Mouse (Mus musculus) spleen, adult 2 months (tissue): ENCODE results near the gene Ntsr1. TPM values are rescaled to one million over a fixed set of nuclear protein-coding genes. Genes with fewer than 3 reads are reported as not detected.
A peak's percentile ranks its signal among the peaks of the same experiment; 100 is the strongest.

Source experiments
- DNase-seq, 2 experiments: peaks; one replicate each; pipeline versions ENCODE4 v3.0.0 to v3.0.0-alpha.2; 2012 to 2021; ENCODE audit warnings: low spot score in 2 of 2, low read depth in 1 of 2
- H3K27ac ChIP-seq: fragments of 200-500 bp; 2 replicates; pipeline ENCODE4 v1.5.1; 2012; ENCODE audit warnings: low read length, inconsistent platforms; ENCODE audit not compliant: insufficient read depth
- H3K27me3 ChIP-seq: fragments of 200-500 bp; 2 replicates; pipeline ENCODE4 v1.6.1; 2012; ENCODE audit warnings: mild to moderate bottlenecking, moderate library complexity, low read length, inconsistent platforms; ENCODE audit not compliant: control insufficient read depth, insufficient read depth
- H3K36me3 ChIP-seq: fragments of 200-500 bp; 2 replicates; pipeline ENCODE4 v1.6.1; 2012; ENCODE audit warnings: mild to moderate bottlenecking, low read length, inconsistent platforms; ENCODE audit not compliant: control insufficient read depth, insufficient read depth
- H3K4me1 ChIP-seq: fragments of 200-500 bp; 2 replicates; pipeline ENCODE4 v1.6.1; 2011; ENCODE audit warnings: inconsistent platforms; ENCODE audit not compliant: control insufficient read depth, insufficient read depth, insufficient read length
- H3K4me3 ChIP-seq: fragments of 200-500 bp; 2 replicates; pipeline ENCODE4 v1.5.1; 2011; ENCODE audit warnings: mild to moderate bottlenecking, inconsistent platforms; ENCODE audit not compliant: insufficient read depth, insufficient read length; ENCODE audit errors: extremely low read depth
- CTCF ChIP-seq: fragments of 200-500 bp; IDR thresholded peaks from 2 replicates; pipeline ENCODE4 v1.5.1; 2011; ENCODE audit warnings: mild to moderate bottlenecking, inconsistent platforms; ENCODE audit not compliant: insufficient read depth, insufficient read length, insufficient replicate concordance; ENCODE audit errors: extremely low read depth
- POLR2A ChIP-seq: fragments of 200-500 bp; IDR thresholded peaks from 2 replicates; pipeline ENCODE4 v1.6.1; 2011; ENCODE audit warnings: low read depth, low read length, inconsistent platforms
- WGBS: fragments of 180-500 bp; shearing (Covaris S2); methylation state at CpG from one replicate; pipeline ENCODE4 v1.1.7; 2018; 5-methylcytosine and 5-hydroxymethylcytosine counted together
- polyA plus RNA-seq: library from polyadenylated mRNA; depleted of rRNA; stranded (reverse); fragments of >200 nt; gene quantifications from 2 replicates; pipeline ENCODE4 v1.2.3, GENCODE M21; 2012

The Ntsr1 gene
- polyA plus RNA-seq, 1 experiment = not detected

- DNase-seq = no peak
- Histone ChIP-seq H3K4me3 (no peak overlapping the region), H3K36me3 (no peaks in the 10 kb centered on the region; the same call in 1 of the 2 replicates), H3K27ac (no peak overlapping the region), H3K27me3 (no peaks in the 10 kb centered on the region), H3K4me1 (no peaks in the 10 kb centered on the region)
- TF ChIP-seq POLR2A (no peak), CTCF (no peak)
- whole genome bisulfite sequencing = 89% methylated on average over 8 of the region's 8 CpGs
Observed at GRCm38 (mm10) chr2:180462593-180462992, 37.2 kb upstream of the Ntsr1 start.

GRCm38 (mm10) chr2:180466505-180466904 is 33.3 kb upstream of the Ntsr1 start:
- no peak for DNase-seq
- no peak for TF ChIP-seq CTCF
- TF ChIP-seq POLR2A = no peak
- 90% methylated on average over 7 of the region's 7 CpGs for WGBS
- no peaks in the 10 kb centered on the region; the same call in 1 of the 2 replicates for H3K36me3 ChIP-seq
- no peaks in the 10 kb centered on the region for H3K27me3 ChIP-seq
- no peak overlapping the region for H3K27ac ChIP-seq
- H3K4me1 ChIP-seq = no peaks in the 10 kb centered on the region
- no peak overlapping the region for H3K4me3 ChIP-seq

- no peak for DNase-seq
Observed at GRCm38 (mm10) chr2:180468871-180469270, 30.9 kb upstream of the Ntsr1 start.

GRCm38 (mm10) chr2:180469768-180470167 is 30.0 kb upstream of the Ntsr1 start:
- no peak for DNase-seq
- H3K27ac ChIP-seq = no peak overlapping the region
- H3K36me3 ChIP-seq = no peaks in the 10 kb centered on the region; the same call in 1 of the 2 replicates
- H3K4me3 ChIP-seq = no peak overlapping the region
- 91% methylated on average over 9 of the region's 9 CpGs for WGBS
- no peaks in the 10 kb centered on the region for H3K4me1 ChIP-seq
- H3K27me3 ChIP-seq = no peaks in the 10 kb centered on the region
- TF ChIP-seq CTCF (no peak), POLR2A (no peak)

More at GRCm38 (mm10) chr2:180468871-180469270, 30.9 kb upstream of the Ntsr1 start:
- Histone ChIP-seq H3K36me3 (no peaks in the 10 kb centered on the region; the same call in 1 of the 2 replicates), H3K27me3 (no peaks in the 10 kb centered on the region), H3K4me3 (no peak overlapping the region), H3K4me1 (no peaks in the 10 kb centered on the region), H3K27ac (no peak overlapping the region)
- TF ChIP-seq CTCF = no peak
- no peak for TF ChIP-seq POLR2A
- 96% methylated on average over 8 of the region's 8 CpGs for WGBS

GRCm38 (mm10) chr2:180472306-180473079 is 27.3 kb upstream of the Ntsr1 start:
- 65% methylated on average over 21 of the region's 21 CpGs for WGBS
- H3K36me3 ChIP-seq = no peaks in the 10 kb centered on the region
- no peak for DNase-seq

GRCm38 (mm10) chr2:180473080-180473440 is 26.7 kb upstream of the Ntsr1 start:
- H3K4me1 ChIP-seq = no peaks in the 10 kb centered on the region
- H3K36me3 ChIP-seq = no peaks in the 10 kb centered on the region
- no peak overlapping the region for H3K4me3 ChIP-seq
- 69% methylated on average over 7 of the region's 7 CpGs for WGBS
- no peak overlapping the region for H3K27ac ChIP-seq
- DNase-seq = peak in 1 of 2 experiments; percentile 15
- TF ChIP-seq POLR2A (no peak), CTCF (peak; percentile 11; the same call in 1 of the 2 replicates)
- no peaks in the 10 kb centered on the region for H3K27me3 ChIP-seq

More at GRCm38 (mm10) chr2:180472306-180473079, 27.3 kb upstream of the Ntsr1 start:
- Histone ChIP-seq H3K27ac (no peak overlapping the region), H3K27me3 (no peaks in the 10 kb centered on the region), H3K4me3 (no peak overlapping the region), H3K4me1 (no peaks in the 10 kb centered on the region)
- TF ChIP-seq POLR2A (no peak), CTCF (peak; percentile 46; the same call in 1 of the 2 replicates)

GRCm38 (mm10) chr2:180474864-180475263 is 24.9 kb upstream of the Ntsr1 start:
- Histone ChIP-seq H3K4me3 (no peak overlapping the region), H3K27ac (no peak overlapping the region), H3K27me3 (no peaks in the 10 kb centered on the region), H3K4me1 (no peaks in the 10 kb centered on the region), H3K36me3 (no peaks in the 10 kb centered on the region)
- no peak for TF ChIP-seq POLR2A
- TF ChIP-seq CTCF = no peak
- no peak for DNase-seq
- WGBS = 94% methylated on average over 3 of the region's 3 CpGs
